Mouse (Mus musculus) forebrain, embryonic 12.5 days (tissue): ENCODE measurements around the gene Cript. TPM values are rescaled to one million over a fixed set of nuclear protein-coding genes. Genes with fewer than 3 reads are reported as not detected.
"Not testable (repeated sequence)": the region's sequence is repeated elsewhere in the genome, so short reads cannot be mapped to it uniquely, and the experiment has no call there.

Experiments used
- ATAC-seq: fragments of 200-750 bp; cut with Nextera tagmentation; 2 replicates; pipeline ENCODE4 v1.8.0; 2017; ENCODE audit warnings: moderate TSS enrichment; ENCODE audit not compliant: low FRiP score
- H3K27ac ChIP-seq: fragments of 300-500 bp; sonication (generic); 2 replicates; pipeline ENCODE4 v1.5.1; 2016; ENCODE audit warnings: mild to moderate bottlenecking
- H3K27me3 ChIP-seq: fragments of 300-500 bp; sonication (generic); 2 replicates; pipeline ENCODE4 v1.6.1; 2016; ENCODE audit warnings: mild to moderate bottlenecking
- H3K36me3 ChIP-seq: fragments of 300-500 bp; sonication (generic); replicated peaks from 2 replicates; pipeline ENCODE4 v1.6.1; 2016; ENCODE audit warnings: mild to moderate bottlenecking
- H3K4me1 ChIP-seq: fragments of 300-500 bp; sonication (generic); 2 replicates; pipeline ENCODE4 v1.6.1; 2016
- H3K4me2 ChIP-seq: fragments of 300-500 bp; sonication (generic); 2 replicates; pipeline ENCODE4 v1.6.1; 2016; ENCODE audit warnings: mild to moderate bottlenecking, moderate library complexity
- H3K4me3 ChIP-seq: fragments of 300-500 bp; sonication (generic); replicated peaks from 2 replicates; pipeline ENCODE4 v1.5.1; 2016; ENCODE audit warnings: mild to moderate bottlenecking
- H3K9ac ChIP-seq: fragments of 300-500 bp; sonication (generic); 2 replicates; pipeline ENCODE4 v1.6.1; 2016; ENCODE audit warnings: mild to moderate bottlenecking
- H3K9me3 ChIP-seq: fragments of 300-500 bp; sonication (generic); 2 replicates; pipeline ENCODE4 v1.6.1; 2016
- WGBS: fragments of 180-500 bp; shearing (Covaris S2); methylation state at CpG from one replicate; pipeline ENCODE4 v1.1.7; 2016; 5-methylcytosine and 5-hydroxymethylcytosine counted together
- polyA plus RNA-seq: library from polyadenylated mRNA; unstranded; fragments of >200 nt; fragmentation: Nextera tagmentation; extraction: Ambion mirVana; gene quantifications from 2 replicates; pipeline ENCODE4 v1.2.1, GENCODE M21; 2016

Gene Cript
- polyA plus RNA-seq, 1 experiment from 2014 or later: 177 TPM

DNA sequence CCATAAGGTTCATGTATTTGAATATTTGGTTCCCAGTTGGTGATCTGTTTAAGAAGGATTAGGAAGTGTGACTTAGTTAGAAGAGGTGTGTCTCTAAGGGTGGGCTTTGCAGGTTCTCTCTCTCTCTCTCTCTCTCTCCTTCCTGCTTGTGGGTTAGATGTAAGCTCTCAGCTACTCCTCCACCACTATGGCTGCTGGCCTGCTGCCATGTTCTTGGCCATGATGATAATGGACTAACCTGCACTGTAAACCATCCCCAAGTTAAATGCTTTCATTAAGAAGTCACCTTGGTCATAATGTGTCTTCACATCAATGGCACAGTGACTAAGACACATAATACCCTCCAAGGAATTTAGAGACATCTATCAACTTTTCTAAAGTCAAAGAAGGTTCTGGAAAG lies 48.1 kb downstream of the Cript start:
- H3K9me3 ChIP-seq: no peaks in the 10 kb centered on the region
- H3K4me1 ChIP-seq: no peaks in the 10 kb centered on the region
- ATAC-seq: no peak
- no peak overlapping the region for H3K9ac ChIP-seq
- no peaks in the 10 kb centered on the region for H3K27me3 ChIP-seq
- no peak overlapping the region for H3K4me2 ChIP-seq
- H3K36me3 ChIP-seq: no peaks in the 10 kb centered on the region
- H3K27ac ChIP-seq: no peak overlapping the region
- no peak overlapping the region for H3K4me3 ChIP-seq

DNA sequence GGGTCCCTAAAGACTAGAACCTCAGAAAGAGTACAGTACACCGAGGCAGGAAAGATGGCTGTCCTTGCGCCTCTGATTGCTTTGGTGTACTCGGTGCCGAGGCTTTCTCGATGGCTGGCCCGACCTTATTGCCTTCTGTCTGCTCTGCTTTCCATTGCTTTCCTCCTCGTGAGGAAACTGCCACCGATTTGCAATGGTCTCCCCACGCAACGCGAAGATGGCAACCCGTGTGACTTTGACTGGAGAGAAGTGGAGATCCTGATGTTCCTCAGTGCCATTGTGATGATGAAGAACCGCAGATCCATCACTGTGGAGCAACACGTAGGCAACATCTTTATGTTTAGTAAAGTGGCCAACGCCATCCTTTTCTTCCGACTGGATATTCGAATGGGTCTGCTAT lies 52.9 kb downstream of the Cript start:
- H3K4me1 ChIP-seq, H3K4me3 ChIP-seq, H3K4me2 ChIP-seq, H3K36me3 ChIP-seq, ATAC-seq, H3K27ac ChIP-seq, H3K9ac ChIP-seq, H3K9me3 ChIP-seq, H3K27me3 ChIP-seq: not testable (repeated sequence)
- WGBS: 92% methylated on average over 17 of the region's 17 CpGs

DNA sequence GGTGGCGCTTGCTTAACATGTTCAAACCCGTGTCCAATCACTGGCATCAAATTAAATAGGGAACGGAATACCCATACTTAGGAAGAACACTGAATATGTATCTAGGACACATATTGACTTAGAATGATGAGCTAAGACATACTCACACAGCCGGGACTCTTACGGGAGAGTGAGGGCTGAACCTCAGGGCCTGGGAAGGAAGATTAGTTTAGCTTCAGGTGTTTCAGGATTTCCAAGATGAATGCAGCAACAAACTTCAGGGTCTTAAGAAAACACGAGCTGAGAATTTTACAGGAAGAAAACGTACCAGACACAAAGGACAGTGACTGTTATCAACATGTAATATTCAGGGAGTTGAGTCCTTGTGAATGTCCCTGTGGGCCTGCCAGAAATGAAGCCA lies 55.4 kb downstream of the Cript start:
- 90% methylated on average over 7 of the region's 7 CpGs for WGBS
- H3K9ac ChIP-seq: no peak overlapping the region

DNA sequence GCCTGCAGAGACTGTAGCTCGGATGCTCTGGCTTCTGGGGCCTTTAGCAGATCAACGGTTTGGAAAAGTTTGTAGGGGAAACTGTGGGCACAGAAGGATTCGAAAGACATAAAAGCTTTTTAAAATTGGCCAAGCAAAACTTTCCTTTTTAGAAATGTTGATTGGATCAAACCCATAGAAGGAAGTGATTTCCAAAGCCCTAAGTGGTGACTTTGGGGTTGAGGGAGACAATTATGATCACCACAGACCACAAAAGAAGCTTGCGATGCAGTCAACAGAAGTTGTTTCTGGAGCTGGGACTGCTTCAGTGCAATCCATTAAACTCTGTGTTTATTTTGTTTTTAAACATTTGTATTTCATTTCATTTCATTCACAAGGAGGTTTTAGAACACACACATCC lies 57.2 kb downstream of the Cript start:
- Histone ChIP-seq H3K4me1 (no peaks in the 10 kb centered on the region), H3K27me3 (no peaks in the 10 kb centered on the region), H3K27ac (no peak overlapping the region), H3K4me3 (no peak overlapping the region), H3K9ac (no peak overlapping the region), H3K36me3 (no peaks in the 10 kb centered on the region), H3K4me2 (no peak overlapping the region), H3K9me3 (no peaks in the 10 kb centered on the region)
- 81% methylated on average over 4 of the region's 4 CpGs for WGBS
- ATAC-seq: no peak

More for the DNA sequence above, 55.4 kb downstream of the Cript start:
- Histone ChIP-seq H3K9me3 (no peaks in the 10 kb centered on the region), H3K36me3 (no peaks in the 10 kb centered on the region), H3K4me2 (no peak overlapping the region), H3K4me1 (no peaks in the 10 kb centered on the region), H3K4me3 (no peak overlapping the region), H3K27me3 (no peaks in the 10 kb centered on the region), H3K27ac (no peak overlapping the region)
- no peak for ATAC-seq

DNA sequence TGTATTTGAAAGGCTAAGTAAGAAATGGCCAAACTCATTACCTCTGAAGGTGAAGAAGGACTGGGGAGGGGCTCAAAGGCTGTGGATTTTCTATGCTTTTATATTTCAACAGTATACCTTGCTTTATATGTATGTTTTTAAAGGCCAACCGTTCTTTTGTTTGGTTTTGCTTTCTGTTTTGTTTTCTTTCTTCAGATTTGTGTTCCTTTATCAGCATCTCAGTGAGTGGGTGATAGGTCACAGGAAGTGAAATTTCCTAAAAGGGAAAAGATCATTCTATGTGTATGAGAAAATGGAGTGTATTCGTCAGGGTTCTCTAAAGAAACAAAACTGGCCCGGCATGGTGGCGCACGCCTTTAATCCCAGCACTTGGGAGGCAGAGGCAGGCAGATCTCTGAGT lies 58.3 kb downstream of the Cript start:
- WGBS: 92% methylated on average over 5 of the region's 5 CpGs
- no peak overlapping the region for H3K27ac ChIP-seq
- H3K9ac ChIP-seq: no peak overlapping the region
- H3K36me3 ChIP-seq: no peaks in the 10 kb centered on the region
- H3K4me3 ChIP-seq: no peak overlapping the region
- H3K9me3 ChIP-seq: no peaks in the 10 kb centered on the region
- no peaks in the 10 kb centered on the region for H3K27me3 ChIP-seq
- ATAC-seq: no peak
- H3K4me2 ChIP-seq: no peak overlapping the region
- H3K4me1 ChIP-seq: no peaks in the 10 kb centered on the region

Other genes with a start within 250 kb of the Cript start
- not detected in 2 replicates for gene Tmem247, start 108.2 kb upstream of the Cript start, polyA plus RNA-seq
- not detected in 2 replicates for gene Atp6v1e2, start 77.7 kb upstream of the Cript start, polyA plus RNA-seq
- gene Rhoq, start 62.5 kb upstream of the Cript start, polyA plus RNA-seq: 8.8 and 10.8 TPM in 2 replicates
- 36.7 and 39.2 TPM in 2 replicates for gene Pigf, start 144 bp upstream of the Cript start, polyA plus RNA-seq
- gene Socs5, start 82.1 kb downstream of the Cript start, polyA plus RNA-seq: 11.6 and 12.8 TPM in 2 replicates
- 50.9 and 53.3 TPM in 2 replicates for gene Mcfd2, start 240.4 kb downstream of the Cript start, polyA plus RNA-seq